Mouse (Mus musculus): ENCODE data around the gene Ccdc170.

GRCm38 (mm10) chr10:4476604-4477003, 5.7 kb upstream of the Ccdc170 start:
- TF ChIP-seq CTCF (IDR thresholded peaks at IDR 0.05; ENCODE audit: low read depth) (no peak), EP300 (IDR thresholded peaks at IDR 0.05; ENCODE audit: low read depth) (no peak)
